Mouse (Mus musculus): ENCODE data around the gene Cks1b. TPM values are rescaled to one million over a fixed set of nuclear protein-coding genes. Genes with fewer than 3 reads are reported as not detected.

The Cks1b gene
- total and polyA plus RNA-seq, 2 experiments from 2014 or later, result 43.6 to 103 TPM

DNA sequence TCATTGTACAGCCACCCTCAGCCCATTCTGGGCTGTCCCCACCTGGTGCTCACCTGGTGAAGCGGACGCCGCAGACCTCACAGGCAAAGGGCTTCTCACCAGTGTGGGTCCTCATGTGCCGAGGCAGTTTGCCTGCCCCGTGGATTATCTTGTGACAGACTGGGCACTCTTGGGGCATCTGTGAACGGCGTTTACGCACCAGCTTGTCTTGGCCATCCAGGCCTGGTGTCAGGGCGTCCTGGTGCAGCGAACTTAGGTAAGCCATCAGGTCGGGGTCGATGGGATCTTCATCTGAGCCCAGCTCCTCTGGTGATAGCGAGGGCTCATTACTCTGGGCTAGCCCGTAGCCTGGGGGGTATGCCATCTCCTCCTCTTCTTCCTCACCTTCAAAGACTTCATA is 37.9 kb downstream of the Cks1b start:
- H3K4me3 ChIP-seq (ENCODE audit: low read length), result no peak overlapping the region
- H3K36me3 ChIP-seq (ENCODE audit: insufficient read depth, low read length), result no peaks in the 10 kb centered on the region
- H3K27ac ChIP-seq, result no peak overlapping the region
- no peak overlapping the region for H3K4me2 ChIP-seq (ENCODE audit: low read depth, low read length)
- H3K27me3 ChIP-seq (ENCODE audit: insufficient read depth, low read length), result no peaks in the 10 kb centered on the region
- no peak overlapping the region for H3K9ac ChIP-seq (replicated peaks; ENCODE audit: low read length)
- H3K9me3 ChIP-seq (ENCODE audit: low read length), result no peaks in the 10 kb centered on the region
- no peak for DNase-seq (ENCODE audit: low spot score)
- WGBS, result 94% methylated on average over 14 of the region's 14 CpGs
- H3K4me1 ChIP-seq (ENCODE audit: insufficient read depth, low read length), result 0 out of 2 replicates have a peak, but pooled peaks cover 4% of the 10 kb centered on the region
- no peak for ATAC-seq
- no peak for TF ChIP-seq CTCF (IDR thresholded peaks at IDR 0.05; ENCODE audit: low read depth)

- Histone ChIP-seq H3K4me2 (ENCODE audit: low read depth, low read length) (peak overlapping the region; percentile 80), H3K4me3 (ENCODE audit: low read length) (no peak overlapping the region), H3K27ac (no peak overlapping the region), H3K36me3 (ENCODE audit: insufficient read depth, low read length) (no peaks in the 10 kb centered on the region), H3K9me3 (ENCODE audit: low read length) (no peaks in the 10 kb centered on the region), H3K27me3 (ENCODE audit: insufficient read depth, low read length) (no peaks in the 10 kb centered on the region), H3K4me1 (ENCODE audit: insufficient read depth, low read length) (0 out of 2 replicates have a peak, but pooled peaks cover 4% of the 10 kb centered on the region), H3K9ac (replicated peaks; ENCODE audit: low read length) (no peak overlapping the region)
- WGBS, result 89% methylated on average over 31 of the region's 31 CpGs
- no peak for DNase-seq (ENCODE audit: low spot score)
- TF ChIP-seq CTCF (IDR thresholded peaks at IDR 0.05; ENCODE audit: low read depth), result no peak
- no peak for ATAC-seq
Observed at GRCm38 (mm10) chr3:89379388-89380131, 38.6 kb downstream of the Cks1b start.

GRCm38 (mm10) chr3:89378394-89379067 is 39.7 kb downstream of the Cks1b start:
- Histone ChIP-seq H3K27ac (peak overlapping the region; percentile 16; the same call in 1 of the 2 replicates), H3K27me3 (ENCODE audit: insufficient read depth, low read length) (no peaks in the 10 kb centered on the region), H3K4me2 (ENCODE audit: low read depth, low read length) (peak overlapping the region; percentile 80)

DNA sequence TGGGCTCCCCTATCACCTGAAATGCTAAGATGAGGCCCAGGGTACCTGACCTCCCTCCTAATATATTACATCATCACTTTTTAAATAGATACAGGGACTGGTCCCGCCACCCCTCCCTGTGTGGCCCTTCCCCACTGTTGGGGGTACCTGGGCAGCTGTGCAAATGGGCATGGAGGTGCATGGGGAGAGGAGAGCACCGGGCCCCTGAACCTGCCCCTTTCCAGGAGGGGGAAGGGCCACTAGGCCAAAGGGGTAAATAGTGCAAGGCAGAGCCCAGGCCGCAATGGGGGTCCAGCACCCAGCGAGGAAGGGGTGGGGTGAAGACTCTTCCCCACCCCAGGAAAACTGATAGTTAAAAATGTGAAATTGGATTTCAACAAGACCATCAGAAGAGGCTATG is 40.4 kb downstream of the Cks1b start:
- peak; percentile 5 for ATAC-seq
- H3K9ac ChIP-seq (replicated peaks; ENCODE audit: low read length), result peak overlapping the region; percentile 68; the same call in 1 of the 2 replicates
- peak overlapping the region; percentile 80; the same call in 1 of the 2 replicates for H3K4me2 ChIP-seq (ENCODE audit: low read depth, low read length)
- peak overlapping the region; percentile 45; the same call in 1 of the 2 replicates for H3K4me3 ChIP-seq (ENCODE audit: low read length)
- no peak for TF ChIP-seq CTCF (IDR thresholded peaks at IDR 0.05; ENCODE audit: low read depth)
- no peaks in the 10 kb centered on the region for H3K9me3 ChIP-seq (ENCODE audit: low read length)
- 0 out of 2 replicates have a peak, but pooled peaks cover 4% of the 10 kb centered on the region for H3K4me1 ChIP-seq (ENCODE audit: insufficient read depth, low read length)
- no peak for DNase-seq (ENCODE audit: low spot score)
- no peaks in the 10 kb centered on the region for H3K36me3 ChIP-seq (ENCODE audit: insufficient read depth, low read length)
- WGBS, result 72% methylated on average over 4 of the region's 4 CpGs
- H3K27me3 ChIP-seq (ENCODE audit: insufficient read depth, low read length), result no peaks in the 10 kb centered on the region
- H3K27ac ChIP-seq, result no peak overlapping the region

More at GRCm38 (mm10) chr3:89378394-89379067, 39.7 kb downstream of the Cks1b start:
- peak overlapping the region; percentile 45 for H3K4me3 ChIP-seq (ENCODE audit: low read length)
- peak; percentile 95 for TF ChIP-seq CTCF (IDR thresholded peaks at IDR 0.05; ENCODE audit: low read depth)
- peak overlapping the region; percentile 68 for H3K9ac ChIP-seq (replicated peaks; ENCODE audit: low read length)
- no peaks in the 10 kb centered on the region for H3K36me3 ChIP-seq (ENCODE audit: insufficient read depth, low read length)
- DNase-seq (ENCODE audit: low spot score) (peak; percentile 84), ATAC-seq (peak; percentile 95)
- 0 out of 2 replicates have a peak, but pooled peaks cover 4% of the 10 kb centered on the region for H3K4me1 ChIP-seq (ENCODE audit: insufficient read depth, low read length)
- no peaks in the 10 kb centered on the region for H3K9me3 ChIP-seq (ENCODE audit: low read length)
- WGBS, result 5% methylated on average over 27 of the region's 29 CpGs

GRCm38 (mm10) chr3:89373581-89374231 is 44.5 kb downstream of the Cks1b start:
- Histone ChIP-seq H3K4me2 (ENCODE audit: low read depth, low read length) (no peak overlapping the region), H3K4me1 (ENCODE audit: insufficient read depth, low read length) (0 out of 2 replicates have a peak, but pooled peaks cover 2% of the 10 kb centered on the region), H3K9me3 (ENCODE audit: low read length) (no peaks in the 10 kb centered on the region), H3K27me3 (ENCODE audit: insufficient read depth, low read length) (no peaks in the 10 kb centered on the region), H3K27ac (no peak overlapping the region), H3K4me3 (ENCODE audit: low read length) (no peak overlapping the region), H3K36me3 (ENCODE audit: insufficient read depth, low read length) (no peaks in the 10 kb centered on the region), H3K9ac (replicated peaks; ENCODE audit: low read length) (no peak overlapping the region)
- no peak for DNase-seq (ENCODE audit: low spot score)
- TF ChIP-seq CTCF (IDR thresholded peaks at IDR 0.05; ENCODE audit: low read depth), result no peak
- WGBS, result 46% methylated on average over 5 of the region's 5 CpGs
- no peak for ATAC-seq

- DNase-seq (ENCODE audit: low spot score), result no peak
- no peaks in the 10 kb centered on the region for H3K9me3 ChIP-seq (ENCODE audit: low read length)
- no peak for TF ChIP-seq CTCF (IDR thresholded peaks at IDR 0.05; ENCODE audit: low read depth)
- 69% methylated on average over 11 of the region's 11 CpGs for WGBS
- 0 out of 2 replicates have a peak, but pooled peaks cover 5% of the 10 kb centered on the region for H3K27me3 ChIP-seq (ENCODE audit: insufficient read depth, low read length)
- H3K4me2 ChIP-seq (ENCODE audit: low read depth, low read length), result no peak overlapping the region
- H3K4me3 ChIP-seq (ENCODE audit: low read length), result no peak overlapping the region
- no peak for ATAC-seq
- H3K4me1 ChIP-seq (ENCODE audit: insufficient read depth, low read length), result no peaks in the 10 kb centered on the region
- H3K9ac ChIP-seq (replicated peaks; ENCODE audit: low read length), result no peak overlapping the region
- no peaks in the 10 kb centered on the region for H3K36me3 ChIP-seq (ENCODE audit: insufficient read depth, low read length)
- H3K27ac ChIP-seq, result no peak overlapping the region
Observed at GRCm38 (mm10) chr3:89367338-89367737, 50.8 kb downstream of the Cks1b start.
